Mouse (Mus musculus) retina, adult 2 months (tissue): ENCODE data around the gene Slc24a4.
"Not testable (repeated sequence)": the region's sequence is repeated elsewhere in the genome, so short reads cannot be mapped to it uniquely, and the experiment has no call there.

ENCODE experiments used
- DNase-seq: peaks from one replicate; pipeline ENCODE4 v3.0.0-alpha.2; 2012; ENCODE audit warnings: low read depth, low spot score

The Slc24a4 gene

DNA sequence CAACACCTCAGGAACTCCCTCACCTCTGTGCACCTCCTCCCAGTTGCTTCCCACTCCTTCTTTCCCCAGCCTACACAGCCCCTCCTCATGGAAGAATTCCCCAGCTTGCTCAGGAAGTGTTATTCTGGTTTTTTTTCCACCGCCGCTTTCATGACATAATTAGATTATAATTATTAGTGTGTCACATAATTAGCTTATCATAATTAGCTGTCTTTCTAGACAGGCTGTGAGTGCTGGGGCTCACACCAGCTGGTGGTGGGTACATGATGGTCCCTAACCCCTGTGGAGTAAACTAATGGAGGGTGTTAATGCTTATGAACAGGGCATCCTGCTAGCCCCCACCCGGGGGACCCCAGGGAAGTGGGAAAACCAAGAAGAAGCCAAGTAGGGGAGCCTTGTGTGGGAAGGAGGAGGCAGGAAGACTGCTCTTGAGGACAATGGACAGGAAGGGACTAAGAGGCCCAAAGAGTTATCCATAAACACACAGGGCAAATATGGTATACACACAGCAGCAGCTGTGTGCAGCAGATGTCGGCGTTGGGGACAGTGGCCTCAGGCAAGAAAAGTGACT is 38.2 kb downstream of the Slc24a4 start:
- DNase-seq = no peak

DNA sequence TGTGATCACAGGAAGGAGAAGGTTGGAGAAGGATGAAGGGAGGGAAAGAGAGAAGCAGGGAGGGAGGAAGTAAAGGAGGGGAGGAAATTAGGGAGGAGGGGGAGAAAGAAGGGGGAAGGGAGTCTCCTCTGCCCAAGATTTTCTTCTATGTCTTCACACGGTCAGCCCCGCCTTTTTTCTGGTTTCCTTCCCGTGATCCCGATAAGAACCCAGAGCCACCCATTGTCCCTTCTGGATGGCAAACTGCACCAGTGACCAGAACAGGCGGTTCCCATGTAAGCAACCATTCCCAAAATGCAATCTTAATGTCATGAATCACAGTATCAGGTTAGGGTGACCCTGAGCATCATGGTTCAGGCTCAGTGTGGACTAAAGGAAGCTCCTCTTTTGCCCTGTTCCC is 38.8 kb downstream of the Slc24a4 start:
- DNase-seq = no peak

DNA sequence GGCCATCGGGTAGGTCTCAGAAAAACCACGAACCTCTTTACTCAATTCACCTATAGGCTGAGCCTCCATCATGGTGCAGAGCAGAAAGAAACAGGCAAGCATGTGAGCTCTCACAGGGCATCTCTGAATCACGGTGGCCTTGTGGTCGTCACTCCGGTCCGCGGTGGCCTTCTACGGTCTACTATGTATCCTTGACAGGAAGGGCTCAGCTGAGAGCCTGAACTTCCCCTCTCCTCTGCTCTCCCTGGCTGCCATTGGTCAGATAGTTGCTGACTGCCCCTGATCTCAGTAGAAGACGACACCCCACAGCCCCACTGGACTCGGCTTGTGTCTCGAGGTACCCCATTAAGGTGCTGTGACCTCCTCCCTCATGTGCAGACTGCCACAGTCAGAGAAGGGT is 44.2 kb downstream of the Slc24a4 start:
- no peak for DNase-seq

DNA sequence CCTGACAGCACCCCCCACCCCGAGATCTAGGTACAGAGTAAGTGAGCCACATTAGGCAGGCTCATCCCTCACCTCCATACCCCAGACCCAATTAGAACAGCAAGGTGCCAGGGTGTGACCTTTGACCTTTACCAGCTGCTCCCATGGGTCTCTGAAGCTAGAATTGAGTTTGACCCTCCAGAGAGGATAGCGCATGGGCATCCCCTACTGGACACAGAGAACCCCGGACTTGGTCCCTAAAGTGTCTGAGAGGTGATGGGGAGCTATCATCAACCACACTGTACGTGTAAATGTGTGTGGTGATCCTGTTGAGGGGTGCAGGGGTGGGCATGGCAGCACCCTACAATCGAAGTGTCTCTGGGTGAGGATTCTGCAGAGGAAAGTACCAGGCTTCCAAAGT is 44.8 kb downstream of the Slc24a4 start:
- DNase-seq = no peak

DNA sequence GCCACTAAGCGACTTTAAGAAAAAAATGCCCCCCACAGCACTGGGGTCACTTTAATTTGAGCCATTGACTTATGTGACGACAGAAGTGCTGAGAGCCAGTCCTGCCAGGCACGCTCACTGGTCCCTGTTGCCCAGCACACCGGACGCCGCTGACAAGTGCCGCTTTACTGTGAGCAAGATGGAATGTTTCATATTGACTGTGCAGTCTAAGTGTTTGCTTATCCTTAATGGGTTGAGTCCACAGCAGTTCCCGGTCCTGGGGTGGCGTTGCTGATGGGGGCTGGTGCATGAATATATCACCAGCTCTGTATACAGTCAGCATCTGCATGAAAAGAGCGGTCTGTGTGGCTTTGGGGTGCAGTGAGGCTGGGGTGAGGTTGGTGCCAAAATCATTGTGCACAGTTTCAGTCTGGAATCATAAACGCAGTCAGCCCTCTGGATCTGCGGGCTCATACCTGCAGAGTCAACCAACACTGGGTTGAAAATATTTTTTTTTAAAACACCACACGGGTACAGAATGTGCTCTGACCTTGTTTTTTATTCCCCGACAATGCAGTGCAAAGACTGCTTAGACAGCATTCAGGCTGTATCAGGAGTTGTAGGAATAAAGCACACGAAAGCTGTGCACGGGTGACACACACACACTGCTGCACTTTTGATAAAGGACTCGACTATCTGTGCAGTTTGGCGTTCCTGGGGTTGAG is 52.0 kb downstream of the Slc24a4 start:
- DNase-seq = no peak

DNA sequence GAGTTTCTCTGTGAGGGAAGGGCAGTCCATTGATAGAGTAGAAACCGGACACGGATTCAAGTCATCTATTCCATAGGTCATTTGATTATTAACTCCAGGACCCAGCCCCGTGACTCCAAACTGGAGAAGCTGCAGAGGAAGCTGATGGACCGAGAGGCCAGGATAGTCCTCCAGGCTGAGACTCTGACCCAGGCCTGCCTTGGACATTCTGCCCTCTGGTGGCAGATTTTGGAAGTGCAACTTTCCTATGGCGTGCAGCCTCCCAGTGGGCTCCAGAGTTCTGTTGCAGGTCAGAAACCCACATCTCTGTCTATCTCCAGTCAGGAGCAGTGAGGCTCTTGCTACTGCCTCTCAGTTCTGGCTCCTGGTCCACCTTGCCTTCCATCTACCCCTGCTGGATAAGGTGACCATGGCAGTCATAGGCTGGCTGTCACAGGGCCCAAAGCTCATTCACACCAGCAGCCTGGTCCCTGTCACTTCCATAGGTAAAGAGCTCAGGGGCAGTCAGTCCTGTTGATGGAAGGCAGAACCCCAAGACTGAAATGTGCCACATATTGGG is 53.3 kb downstream of the Slc24a4 start:
- DNase-seq = peak; percentile 53

DNA sequence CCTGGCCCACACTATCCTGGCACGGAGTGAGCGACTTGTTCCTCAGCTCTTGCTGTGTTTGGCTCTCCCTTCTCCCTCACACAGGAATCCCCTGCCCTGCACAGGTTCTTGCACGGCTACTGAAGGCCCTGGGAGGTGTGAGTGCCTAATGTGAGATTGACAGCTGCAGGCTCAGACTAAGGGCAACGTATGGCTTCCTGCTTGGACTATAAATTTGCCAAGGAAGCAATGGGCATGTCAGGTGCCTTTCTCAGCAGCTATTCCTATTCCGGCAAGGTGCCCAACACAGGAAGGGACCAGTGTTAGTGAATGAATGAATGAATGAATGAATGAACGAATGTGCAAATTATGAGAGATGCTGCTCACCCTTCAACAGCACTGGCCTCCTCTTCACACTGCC is 54.1 kb downstream of the Slc24a4 start:
- DNase-seq = no peak

DNA sequence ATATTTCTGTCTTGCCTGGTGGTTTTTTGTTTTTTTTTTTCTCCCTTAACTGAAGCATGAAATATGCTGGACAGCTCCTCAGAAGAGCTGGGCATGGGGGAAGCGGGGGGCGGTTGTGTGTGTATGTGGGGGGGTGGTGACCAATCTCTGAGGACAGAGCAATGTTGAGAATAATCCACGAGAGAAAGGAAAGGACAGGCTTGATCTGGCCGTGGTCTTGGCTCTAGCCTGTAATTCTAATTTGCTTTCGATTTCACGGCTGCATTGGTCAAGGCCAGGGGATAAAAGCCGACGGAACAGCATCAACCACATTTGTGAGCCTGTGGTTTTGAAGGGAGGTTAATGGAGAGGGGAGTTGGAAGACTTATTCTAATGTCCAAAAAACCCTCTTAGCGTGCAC is 54.7 kb downstream of the Slc24a4 start:
- no peak for DNase-seq

DNA sequence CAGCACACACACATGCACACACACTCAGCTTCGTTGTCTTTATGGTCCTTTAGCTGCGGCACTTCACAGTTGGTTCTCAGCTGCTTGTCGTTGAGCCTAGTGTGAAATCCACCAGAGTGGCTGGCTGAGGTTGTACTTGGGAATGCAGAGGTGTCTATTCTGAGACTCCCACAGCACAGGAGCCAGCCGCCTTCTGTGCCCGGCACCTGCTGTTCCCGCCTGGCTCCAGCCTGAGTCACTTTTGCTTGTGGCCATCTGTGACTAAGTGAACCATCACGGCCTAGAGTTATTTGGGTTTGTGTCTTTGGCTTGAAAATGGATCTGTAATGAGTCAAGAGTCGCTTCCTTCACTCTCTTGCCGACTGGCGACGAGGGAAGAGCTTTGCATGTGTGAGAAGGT is 62.3 kb downstream of the Slc24a4 start:
- DNase-seq = no peak

DNA sequence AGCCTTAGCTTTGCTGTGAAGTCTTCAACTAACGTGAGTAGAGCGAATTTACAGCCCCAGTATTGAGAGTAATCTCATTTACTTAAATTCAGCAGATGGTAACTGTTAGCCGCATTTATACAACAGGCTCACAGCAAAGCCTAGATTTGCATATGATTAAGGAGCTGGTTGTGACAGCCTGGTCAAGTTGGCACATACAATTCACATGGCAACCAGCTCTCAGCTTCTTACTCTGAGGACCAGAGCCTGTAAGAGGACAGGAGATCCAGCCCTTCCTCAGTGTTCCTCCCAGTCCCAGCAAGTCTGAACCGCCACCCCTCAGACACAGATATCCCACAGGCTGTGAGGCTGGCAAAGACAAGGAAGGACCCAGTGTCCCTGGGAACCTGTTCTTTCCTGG is 73.0 kb downstream of the Slc24a4 start:
- DNase-seq = peak; percentile 39

DNA sequence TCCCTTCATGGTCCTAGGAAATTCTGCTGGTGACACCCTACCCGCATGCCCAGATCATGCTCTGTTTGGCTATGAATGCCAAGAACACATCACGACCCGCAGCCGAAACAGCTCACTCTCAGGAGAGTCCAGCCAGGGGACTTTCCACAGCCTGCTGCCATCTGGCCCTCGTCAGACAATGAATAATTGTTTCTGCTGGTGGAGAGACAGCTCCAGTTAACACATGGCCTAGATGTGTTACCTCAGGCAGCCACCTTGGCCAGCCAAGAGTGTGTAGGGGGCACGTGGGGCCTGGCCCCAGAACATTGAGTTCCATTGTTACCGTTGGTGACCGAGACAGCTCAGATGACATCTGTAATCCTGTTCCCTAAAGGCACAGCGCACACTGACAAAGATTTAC is 74.4 kb downstream of the Slc24a4 start:
- DNase-seq = no peak

DNA sequence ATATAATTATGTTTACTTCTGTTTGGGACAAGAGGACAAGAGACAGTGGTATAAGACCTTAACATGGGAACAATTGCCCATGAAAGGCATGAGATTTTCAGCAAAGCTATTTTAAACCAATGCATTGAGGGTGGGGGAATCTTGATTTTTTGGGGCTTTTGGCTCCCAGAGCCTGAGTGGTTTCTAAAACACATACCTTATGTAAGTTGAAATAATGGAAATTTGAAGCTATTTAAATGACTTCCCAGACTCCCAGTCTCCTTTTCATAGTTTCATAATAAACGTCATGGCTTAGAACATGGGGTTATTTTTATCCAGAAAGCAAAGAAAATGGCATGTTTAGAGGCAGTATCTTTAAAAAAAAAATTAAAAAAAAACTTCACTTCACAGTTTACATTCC is 77.9 kb downstream of the Slc24a4 start:
- no peak for DNase-seq

DNA sequence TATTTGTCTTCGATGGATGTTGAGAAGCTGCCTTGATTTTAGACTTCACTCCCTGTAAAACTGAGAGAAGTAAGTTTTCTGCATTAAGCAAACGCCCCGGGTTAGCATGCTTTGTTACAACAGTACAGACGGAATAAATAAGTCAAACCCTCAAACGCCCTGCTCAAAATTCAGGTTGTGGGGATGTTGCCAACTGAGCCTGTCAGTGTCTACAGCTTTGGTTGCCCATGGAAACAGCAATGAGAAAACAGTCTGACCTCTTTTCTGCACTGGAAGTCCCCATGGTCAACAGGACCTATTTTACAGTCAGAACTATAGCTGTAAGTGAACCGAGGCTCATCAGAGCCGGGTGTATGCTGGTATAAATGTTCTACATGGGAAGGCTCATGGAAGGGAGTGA is 78.7 kb downstream of the Slc24a4 start:
- no peak for DNase-seq

DNA sequence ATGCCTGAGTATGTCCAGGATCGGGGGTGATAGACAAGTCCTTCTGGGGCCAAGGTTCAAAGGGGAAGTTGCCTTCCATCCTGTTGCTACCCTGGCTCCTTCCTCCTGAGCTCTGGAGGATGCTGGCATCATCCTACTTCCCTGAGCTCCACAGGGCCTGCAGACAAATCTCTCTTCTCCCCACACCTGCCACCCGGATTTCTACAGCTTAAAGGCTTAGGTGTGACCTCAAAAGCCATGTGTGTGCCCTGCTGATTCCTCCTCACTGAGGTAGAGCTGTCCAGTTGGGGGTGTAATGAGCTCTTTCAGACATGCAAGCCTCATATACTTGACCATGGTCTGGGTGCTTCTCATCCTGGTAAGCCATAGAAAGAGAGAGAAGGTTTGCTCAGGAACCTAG is 82.3 kb downstream of the Slc24a4 start:
- peak; percentile 65 for DNase-seq

DNA sequence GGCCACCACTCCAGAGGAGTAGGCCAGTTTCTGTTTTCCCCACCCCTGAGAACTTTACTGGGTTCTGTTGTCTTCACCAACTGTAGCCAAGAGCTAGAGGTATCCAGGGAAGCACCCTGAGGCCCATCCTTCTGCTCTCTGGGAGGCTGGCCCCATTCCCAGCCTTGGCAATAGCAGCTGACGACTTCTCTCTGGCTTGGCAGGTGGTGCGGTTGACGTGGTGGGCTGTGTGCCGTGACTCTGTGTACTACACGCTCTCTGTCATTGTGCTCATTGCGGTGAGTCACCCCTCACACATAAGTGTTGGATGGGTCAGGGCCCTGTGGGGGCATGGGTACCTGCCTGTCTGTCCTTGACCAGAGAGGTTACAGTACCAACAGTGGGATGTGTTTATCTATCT is 94.9 kb downstream of the Slc24a4 start:
- no peak for DNase-seq

DNA sequence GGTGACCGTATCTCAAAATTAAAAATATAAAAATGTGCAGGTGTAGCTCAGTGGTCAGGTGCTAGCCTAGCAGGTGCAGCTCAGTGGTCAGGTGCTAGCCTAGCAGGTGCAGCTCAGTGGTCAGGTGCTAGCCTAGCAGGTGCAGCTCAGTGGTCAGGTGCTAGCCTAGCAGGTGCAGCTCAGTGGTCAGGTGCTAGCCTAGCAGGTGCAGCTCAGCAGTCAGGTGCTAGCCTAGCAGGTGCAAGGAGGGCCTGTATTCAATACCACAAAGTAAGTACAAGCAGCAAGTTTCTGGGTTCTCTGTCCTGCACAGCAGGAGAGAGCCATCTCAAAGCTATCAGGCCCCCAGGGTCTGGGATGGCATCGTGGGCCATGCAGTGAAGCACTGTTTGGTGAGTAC is 95.6 kb downstream of the Slc24a4 start:
- not testable (repeated sequence) for DNase-seq

DNA sequence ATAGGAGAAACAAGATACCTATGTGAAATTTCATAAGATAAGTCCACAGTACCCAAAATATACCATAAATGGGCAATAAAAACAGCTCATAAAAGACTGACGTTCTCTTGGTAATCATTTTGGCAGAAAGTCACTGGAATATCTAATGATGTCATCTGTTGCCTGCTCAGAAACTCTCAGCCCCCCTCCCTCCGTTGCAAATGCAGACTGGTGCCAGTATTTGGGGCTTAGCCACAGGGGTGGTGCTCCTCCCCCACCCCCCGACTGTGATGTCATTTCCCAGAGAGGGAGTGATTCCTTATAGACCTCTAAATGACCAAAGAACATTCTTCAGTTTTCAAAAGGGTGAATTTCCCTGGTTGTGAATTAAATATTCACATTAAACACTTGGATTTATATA is 96.6 kb downstream of the Slc24a4 start:
- DNase-seq = no peak

DNA sequence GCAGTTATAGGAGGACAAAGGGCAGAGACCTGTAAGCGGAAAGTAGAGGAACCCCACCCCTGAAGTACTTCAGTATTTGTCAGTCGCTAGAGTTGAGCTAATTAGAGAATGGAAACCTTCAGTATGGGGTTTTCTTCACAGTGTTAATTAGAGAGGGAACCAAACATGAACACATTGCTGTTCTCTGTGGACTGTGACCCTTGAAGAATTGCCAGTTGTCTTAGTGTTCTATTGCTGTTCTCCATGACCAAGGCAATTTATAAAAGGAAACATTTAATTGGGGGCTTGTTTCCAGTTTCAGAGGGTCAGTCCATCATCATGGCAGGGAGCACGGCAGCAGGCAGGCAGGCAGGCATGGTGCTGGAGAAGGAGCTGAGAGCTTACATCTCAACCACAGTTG is 107.0 kb downstream of the Slc24a4 start:
- DNase-seq = no peak

DNA sequence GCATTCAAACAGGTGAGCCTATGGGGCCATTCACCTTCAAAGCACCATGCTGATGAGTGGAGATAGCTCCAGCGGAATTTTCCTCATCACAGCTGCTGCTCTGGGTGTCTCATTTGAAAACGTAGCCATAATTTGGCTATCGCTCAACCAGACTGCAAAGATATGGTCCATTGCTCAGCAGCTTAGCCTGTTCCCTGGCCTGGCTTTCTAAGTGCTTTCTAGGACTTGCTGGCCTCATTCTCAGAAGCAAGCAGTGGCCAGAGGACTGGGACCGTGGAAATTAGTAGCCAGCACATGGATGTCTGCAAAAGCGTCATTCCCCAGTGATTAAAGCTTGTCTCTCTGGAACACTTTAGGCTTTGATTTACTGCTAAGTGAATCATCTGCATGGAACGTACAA is 107.8 kb downstream of the Slc24a4 start:
- DNase-seq = no peak

DNA sequence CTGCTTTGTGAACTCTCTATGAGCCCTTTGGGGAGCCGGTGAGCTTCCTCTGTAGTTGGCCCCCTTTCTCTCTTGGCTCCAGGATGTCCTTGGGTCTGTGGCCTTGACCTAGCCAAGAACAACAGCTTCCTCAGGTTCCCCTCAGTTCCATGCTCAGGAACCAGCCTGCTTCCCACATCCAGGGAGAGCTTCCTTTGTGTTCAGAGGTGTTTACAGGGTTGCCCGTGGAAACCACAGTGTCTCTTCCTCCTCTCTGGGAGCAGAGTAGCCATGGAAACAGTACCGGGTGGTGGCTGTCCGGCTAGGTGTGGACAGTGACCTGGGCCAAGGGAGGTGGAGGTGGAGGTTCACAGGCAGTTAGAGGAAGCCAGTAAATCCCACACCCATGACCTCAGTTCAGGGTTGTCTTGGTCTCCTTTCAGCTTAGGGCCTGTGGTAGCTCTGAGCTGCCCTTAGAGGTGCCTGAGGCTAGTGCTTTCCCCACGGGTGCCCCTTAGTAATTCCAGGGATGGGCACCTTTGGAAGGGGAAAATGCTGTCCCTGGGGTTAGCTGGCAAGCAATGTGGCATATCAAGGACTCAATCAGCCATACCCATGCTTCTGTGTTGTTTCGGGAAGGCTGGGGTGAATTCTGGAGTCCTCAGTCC is 113.7 kb downstream of the Slc24a4 start:
- DNase-seq = no peak

DNA sequence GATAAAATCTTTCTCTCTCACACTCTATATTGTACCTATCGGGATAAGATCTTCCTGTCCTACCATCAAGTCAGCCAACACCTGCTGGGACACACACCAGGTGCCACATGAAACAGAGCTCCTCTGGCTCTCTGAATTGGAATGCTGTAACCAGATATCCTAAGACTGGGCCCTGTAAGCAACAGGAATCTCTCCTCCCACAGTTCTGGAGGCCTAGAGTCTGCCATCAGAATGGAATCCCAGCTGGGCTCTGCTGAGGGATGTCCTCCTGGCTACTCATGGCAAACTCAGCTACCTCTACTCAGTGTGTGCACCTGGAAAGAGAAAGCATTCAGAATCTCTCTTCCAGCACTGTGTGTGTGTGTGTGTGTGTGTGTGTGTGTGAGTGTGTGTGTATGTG is 115.4 kb downstream of the Slc24a4 start:
- no peak for DNase-seq

DNA sequence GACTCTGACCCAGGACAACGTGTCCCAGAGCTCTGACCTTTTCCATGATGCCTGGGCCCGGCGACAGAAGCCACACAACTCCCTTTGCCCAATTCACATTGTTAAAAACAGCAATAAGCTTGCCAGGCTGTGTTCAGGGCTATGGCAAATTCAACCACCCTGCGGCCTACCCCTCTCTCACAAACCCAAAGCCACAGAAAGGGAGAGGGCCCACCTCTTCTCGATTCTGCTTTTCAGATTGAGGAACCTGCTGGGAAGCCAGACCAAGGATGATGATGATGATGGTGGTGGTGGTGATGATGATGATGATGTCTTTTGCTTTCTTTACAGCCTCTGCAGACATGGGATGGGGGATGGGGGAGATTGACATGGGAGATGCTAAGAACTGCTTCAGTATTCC is 117.7 kb downstream of the Slc24a4 start:
- DNase-seq = no peak

DNA sequence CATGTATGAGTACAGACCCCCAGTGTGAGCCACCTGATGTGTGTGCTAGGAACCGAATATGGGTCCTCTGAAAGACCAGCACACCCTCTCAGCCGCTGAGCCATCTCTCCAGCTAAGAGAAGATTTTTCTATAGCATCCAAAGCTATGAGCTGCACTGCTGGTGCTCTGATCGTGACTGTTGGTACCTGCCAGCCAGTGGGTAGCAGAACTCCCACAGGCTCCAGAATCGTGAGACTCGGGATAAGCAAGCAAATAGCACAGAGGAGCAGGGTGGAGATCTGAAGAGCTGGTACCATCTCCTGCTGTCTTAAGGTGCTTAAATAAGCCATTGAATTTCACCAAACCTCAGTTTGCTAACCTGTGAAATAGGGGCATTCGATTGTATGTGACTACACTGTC is 119.6 kb downstream of the Slc24a4 start:
- no peak for DNase-seq
